Mouse (Mus musculus) brain, embryonic 14.5 days (tissue): ENCODE data around the gene Csf3r. TPM values are rescaled to one million over a fixed set of nuclear protein-coding genes. Genes with fewer than 3 reads are reported as not detected.
A peak's percentile ranks its signal among the peaks of the same experiment; 100 is the strongest.

Source experiments
- DNase-seq: peaks from one replicate; pipeline ENCODE4 v3.0.0-alpha.2; 2011; ENCODE audit warnings: low read depth
- CTCF ChIP-seq: fragments of 200-500 bp; IDR thresholded peaks from 2 replicates; pipeline ENCODE4 v1.5.1; 2012; ENCODE audit warnings: inconsistent platforms, mild to moderate bottlenecking, moderate library complexity, borderline replicate concordance; ENCODE audit not compliant: insufficient read depth, insufficient read length; ENCODE audit errors: extremely low read depth
- POLR2A ChIP-seq: fragments of 200-500 bp; IDR thresholded peaks from 2 replicates; pipeline ENCODE4 v1.6.1; 2012; ENCODE audit warnings: mild to moderate bottlenecking, inconsistent platforms, borderline replicate concordance; ENCODE audit not compliant: poor library complexity, insufficient read depth, insufficient read length, severe bottlenecking; ENCODE audit errors: extremely low read depth
- polyA plus RNA-seq: library from polyadenylated mRNA; depleted of rRNA; stranded (reverse); fragments of >200 nt; gene quantifications from 2 replicates; pipeline ENCODE4 v1.2.3, GENCODE M21; 2012

Csf3r gene
- polyA plus RNA-seq, 1 experiment = 1.3 TPM

DNA sequence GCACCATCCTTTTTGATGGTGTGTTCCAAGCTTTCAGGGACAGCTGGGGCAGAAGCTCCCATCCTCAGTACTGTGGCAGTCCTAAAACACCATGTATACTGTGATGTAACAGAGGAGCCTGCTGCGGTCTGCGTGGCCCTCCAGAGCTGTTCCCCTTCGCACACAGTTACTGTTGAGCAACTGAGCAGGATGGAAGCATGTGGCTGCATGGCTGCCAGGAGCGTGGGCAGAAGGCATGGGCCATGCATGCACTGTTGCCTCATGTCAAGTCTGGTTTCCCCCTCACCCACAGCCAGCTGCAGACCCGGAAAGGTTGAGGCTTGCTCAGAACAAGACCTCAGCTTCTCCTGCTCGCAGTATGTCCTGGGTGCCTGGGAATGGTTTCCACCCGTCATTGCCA, 40.9 kb downstream of the Csf3r start:
- no peak for DNase-seq
- TF ChIP-seq POLR2A (no peak), CTCF (no peak)

DNA sequence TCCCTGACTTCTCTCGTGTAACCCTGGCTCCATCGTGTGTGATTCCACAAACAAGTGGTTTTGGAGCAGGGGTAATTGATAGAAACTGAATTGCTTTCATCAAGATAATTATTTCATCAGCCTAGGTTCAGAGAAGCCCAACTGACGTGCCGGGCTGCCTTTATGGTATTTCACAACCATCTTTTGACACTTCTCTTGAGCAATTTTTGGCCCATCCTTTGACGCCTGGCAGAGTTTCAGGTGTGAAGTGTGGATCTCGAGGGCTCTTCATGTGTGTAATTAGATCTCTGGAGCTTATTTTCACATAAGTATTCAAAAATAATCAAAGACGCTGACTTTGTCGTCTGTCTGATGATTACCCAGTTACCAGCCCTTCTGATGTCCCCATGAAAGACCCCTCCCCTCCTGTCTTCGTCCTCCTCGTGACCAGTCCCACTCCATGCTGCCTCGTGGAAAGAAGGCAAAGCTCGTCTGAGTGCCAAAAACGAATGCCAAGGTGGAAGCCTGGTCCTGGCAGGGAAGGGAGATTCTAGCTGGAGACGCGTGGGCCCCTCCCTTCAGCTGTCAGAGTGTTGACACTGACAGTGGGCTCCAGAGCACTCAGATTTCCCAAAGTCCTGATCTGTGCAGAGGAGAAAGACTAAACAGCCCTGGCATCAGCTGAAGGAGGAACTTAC, 43.2 kb downstream of the Csf3r start:
- TF ChIP-seq CTCF (no peak), POLR2A (no peak)

DNA sequence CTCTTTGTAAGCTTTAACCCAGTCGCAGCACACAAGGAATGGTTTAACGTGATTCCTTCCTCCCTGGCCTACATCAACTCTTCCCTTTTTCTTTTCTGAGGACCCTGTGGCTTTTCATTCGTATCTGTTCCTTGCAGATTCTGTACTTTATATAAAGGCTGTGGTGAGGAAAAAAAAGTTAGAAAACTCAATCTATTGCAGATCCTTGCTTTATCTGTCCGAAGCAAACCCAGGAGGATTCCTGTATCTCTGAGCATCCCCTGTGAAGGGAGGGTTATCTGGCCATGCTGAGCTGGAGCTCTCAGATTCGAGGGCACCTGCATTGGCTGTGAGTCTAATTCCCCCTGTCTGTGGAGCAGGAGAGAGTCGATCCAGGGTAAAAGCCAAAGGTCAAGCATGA, 44.5 kb downstream of the Csf3r start:
- no peak for TF ChIP-seq POLR2A
- no peak for TF ChIP-seq CTCF
- DNase-seq = no peak

More for the DNA sequence above, 43.2 kb downstream of the Csf3r start:
- DNase-seq = peak; percentile 80

- no peak for DNase-seq
- TF ChIP-seq CTCF = no peak
- no peak for TF ChIP-seq POLR2A
These were observed 53.5 kb downstream of the Csf3r start for GRCm38 (mm10) chr4:126077833-126078232.

DNA sequence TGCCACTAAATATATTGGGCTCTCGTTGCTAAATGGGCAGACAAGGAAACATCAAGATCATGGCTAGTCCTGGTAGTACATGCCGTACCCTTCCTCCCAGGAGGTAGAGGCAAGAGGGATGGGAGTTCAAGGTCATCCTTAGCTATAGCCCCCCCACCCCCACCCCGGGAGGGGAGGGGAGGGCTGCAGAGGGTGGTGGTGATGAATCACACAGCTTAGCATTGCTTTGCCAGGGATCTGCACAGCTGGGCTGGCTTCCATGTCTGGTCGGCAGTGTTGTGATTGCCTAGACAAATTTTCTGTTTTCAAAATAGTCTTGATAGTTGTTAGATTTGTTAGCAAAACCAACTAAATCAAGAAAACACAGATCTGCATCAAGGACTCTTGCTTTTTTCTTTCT, 54.9 kb downstream of the Csf3r start:
- DNase-seq = no peak
- TF ChIP-seq CTCF = no peak
- no peak for TF ChIP-seq POLR2A

DNA sequence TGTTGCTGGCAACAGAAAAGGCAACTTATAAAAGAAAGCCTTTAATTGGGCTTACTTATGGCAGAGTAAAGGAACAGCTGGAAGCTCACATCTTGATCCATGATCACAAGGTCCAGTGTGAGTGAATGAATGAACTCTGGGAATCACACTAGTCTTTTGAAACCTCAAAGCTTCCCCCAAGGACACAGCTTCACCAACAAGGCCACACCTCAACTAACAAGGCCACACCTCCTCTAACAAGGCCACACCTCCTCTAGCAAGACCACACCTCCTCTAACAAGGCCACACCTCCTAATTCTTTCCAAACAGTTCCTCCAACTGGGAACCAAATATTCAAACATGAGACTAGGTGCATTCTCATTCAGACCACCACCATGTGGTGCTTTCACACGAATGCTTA, 57.3 kb downstream of the Csf3r start:
- no peak for DNase-seq
- TF ChIP-seq POLR2A (no peak), CTCF (no peak)

- no peak for TF ChIP-seq CTCF
- no peak for TF ChIP-seq POLR2A
These were observed 58.7 kb downstream of the Csf3r start for GRCm38 (mm10) chr4:126083021-126083420.

GRCm38 (mm10) chr4:126084382-126084781, 60.0 kb downstream of the Csf3r start:
- DNase-seq = no peak

More at GRCm38 (mm10) chr4:126083021-126083420, 58.7 kb downstream of the Csf3r start:
- no peak for DNase-seq

GRCm38 (mm10) chr4:126085996-126086576, 61.7 kb downstream of the Csf3r start:
- DNase-seq = peak; percentile 90
- TF ChIP-seq CTCF = peak; percentile 93
- TF ChIP-seq POLR2A = no peak

More at GRCm38 (mm10) chr4:126084382-126084781, 60.0 kb downstream of the Csf3r start:
- no peak for TF ChIP-seq POLR2A

- no peak for DNase-seq
- TF ChIP-seq CTCF (no peak), POLR2A (no peak)
These were observed 65.9 kb downstream of the Csf3r start for GRCm38 (mm10) chr4:126090101-126090847.

DNA sequence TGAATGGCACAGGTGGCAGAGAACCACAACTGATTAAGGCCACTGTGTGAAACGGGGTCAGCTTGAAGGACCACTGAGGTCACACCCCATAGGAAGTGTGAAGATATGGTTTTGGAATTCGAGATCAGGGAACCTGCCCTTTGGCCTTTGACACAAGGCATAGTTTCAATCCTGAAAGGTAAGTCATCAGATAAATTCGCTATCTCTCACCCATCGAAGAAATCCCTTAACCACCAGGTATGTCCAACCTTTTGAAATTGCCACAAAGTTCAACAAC, 66.4 kb downstream of the Csf3r start:
- TF ChIP-seq POLR2A = no peak
- TF ChIP-seq CTCF = no peak
- no peak for DNase-seq
